Mouse (Mus musculus) large intestine, adult 2 months (tissue): Measurements from ENCODE around the gene Haghl. TPM values are rescaled to one million over a fixed set of nuclear protein-coding genes. Genes with fewer than 3 reads are reported as not detected.

Experiments used
- DNase-seq: peaks from one replicate; pipeline ENCODE4 v3.0.0-alpha.2; 2012; ENCODE audit warnings: low read depth, low spot score
- WGBS: fragments of 180-500 bp; shearing (Covaris S2); methylation state at CpG from one replicate; pipeline ENCODE4 v1.1.7; 2018; 5-methylcytosine and 5-hydroxymethylcytosine counted together
- polyA plus RNA-seq: library from polyadenylated mRNA; depleted of rRNA; stranded (reverse); fragments of >200 nt; gene quantifications from 2 replicates; pipeline ENCODE4 v1.2.3, GENCODE M21; 2012; rRNA removed

The Haghl gene
- 24.0 and 26.6 TPM in 2 replicates for polyA plus RNA-seq

DNA sequence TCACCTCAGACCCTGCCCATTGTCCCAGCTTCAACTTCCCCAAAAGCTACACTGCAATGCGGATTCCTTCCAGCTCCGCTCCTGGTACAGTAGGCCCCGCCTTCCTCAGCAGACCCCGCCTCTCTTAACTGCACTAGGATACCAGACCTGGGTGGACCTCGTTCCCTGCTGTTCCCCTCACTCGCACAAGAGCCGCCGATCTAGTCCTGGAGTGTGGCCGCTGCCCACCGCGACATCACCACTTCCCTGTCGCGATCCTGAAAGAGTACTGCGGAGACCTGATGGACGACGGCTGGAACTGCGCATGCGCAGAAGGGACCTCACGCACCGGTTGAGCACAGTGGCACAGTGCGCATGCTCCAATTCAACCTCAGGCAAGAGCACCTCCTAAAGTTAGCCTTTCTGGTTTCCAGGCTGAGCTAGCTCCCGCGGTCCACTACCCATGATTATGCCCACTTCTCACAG is at the start of gene Haghl:
TSS of gene Haghl (minus strand) at position 393 of the 465 bp plus-strand sequence.
- DNase-seq, result peak; percentile 87
- under 1% methylated on average over 23 of the region's 23 CpGs for whole genome bisulfite sequencing

DNA sequence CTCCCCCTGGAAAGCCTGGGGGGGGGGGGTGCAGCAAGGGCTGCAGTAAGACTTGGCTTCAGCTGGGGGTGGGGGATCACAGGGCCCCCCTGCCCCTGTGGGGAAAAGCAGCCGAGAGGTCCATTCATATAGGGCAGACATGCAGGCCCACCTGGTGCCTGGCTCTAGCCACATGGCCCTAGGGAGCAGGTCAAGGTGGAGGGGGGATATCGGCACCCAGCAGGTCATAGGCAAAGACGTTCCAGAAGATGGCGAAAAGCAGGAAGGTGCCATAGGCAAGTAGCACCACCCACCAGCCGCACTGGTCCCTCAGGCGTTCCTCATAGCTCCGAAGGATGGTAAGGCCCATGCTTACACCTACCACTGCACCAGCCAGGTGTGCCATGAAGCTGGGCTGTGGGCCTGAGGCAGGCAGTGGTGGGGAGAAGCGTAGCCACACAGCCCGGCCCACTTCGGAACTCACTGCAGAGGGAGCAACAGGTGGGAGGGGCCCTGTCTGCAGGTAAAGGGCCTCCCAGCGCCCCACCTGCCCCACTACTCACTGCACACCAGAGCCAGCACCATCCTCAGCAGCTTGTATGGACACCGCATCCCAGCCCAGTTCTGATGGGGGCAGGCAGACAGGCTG is 49.2 kb upstream of the Haghl start:
- WGBS, result 52% methylated on average over 12 of the region's 12 CpGs
- DNase-seq, result no peak

DNA sequence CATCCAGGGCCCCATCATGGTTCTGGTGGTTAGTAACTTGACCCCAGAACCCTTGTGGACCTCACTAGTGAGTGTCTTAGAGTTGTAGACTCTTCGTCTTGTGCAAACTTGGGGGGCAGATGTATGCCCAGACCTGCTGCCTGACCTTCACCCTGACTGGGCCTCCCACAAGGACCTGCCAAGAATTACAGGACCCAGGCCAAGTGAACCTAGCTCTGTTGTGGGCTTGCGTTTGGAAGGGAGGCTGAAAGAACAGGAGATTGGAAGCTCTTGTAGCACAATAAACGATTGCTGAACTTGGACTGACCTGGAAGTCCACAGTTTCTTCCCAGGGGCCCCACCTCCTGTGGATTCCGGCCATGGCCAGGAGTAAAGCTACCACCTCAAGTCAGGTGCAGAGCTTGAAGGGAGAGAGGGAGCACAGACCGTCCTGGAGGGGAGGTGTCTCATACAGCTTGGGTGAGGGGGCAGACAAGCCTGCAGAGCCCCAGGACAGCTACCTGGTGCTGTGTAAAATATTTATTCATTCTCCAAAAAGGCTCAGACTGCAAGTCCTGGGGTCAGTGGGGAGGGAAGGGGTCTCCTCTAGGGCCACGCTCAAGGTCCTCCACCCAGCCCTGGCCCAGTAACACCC is 48.6 kb upstream of the Haghl start:
- 11% methylated on average over 6 of the region's 6 CpGs for WGBS
- no peak for DNase-seq

DNA sequence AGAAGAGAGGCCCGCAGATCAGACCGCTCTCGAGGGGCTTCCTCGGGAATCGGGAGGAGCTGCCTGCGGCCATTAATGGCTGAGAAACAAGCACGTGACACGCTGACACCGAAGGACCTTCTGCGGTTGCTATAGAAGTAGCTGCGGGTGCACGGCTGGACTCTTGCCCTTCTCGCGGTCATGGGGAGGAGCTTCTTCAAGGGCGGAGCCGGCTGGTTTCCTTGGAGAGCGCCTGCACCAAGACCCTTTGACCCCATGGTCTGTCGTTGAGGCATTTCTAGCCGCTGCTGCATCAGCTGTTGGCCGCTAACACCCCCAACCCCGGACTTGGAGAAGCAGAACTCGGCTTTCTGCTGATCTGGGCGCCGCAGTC is 47.8 kb upstream of the Haghl start, which contains the start of gene Stub1:
TSS of gene Stub1 (minus strand) at position 114 of the 373 bp plus-strand sequence.
- under 1% methylated on average over 24 of the region's 24 CpGs for WGBS
- DNase-seq, result peak; percentile 85

DNA sequence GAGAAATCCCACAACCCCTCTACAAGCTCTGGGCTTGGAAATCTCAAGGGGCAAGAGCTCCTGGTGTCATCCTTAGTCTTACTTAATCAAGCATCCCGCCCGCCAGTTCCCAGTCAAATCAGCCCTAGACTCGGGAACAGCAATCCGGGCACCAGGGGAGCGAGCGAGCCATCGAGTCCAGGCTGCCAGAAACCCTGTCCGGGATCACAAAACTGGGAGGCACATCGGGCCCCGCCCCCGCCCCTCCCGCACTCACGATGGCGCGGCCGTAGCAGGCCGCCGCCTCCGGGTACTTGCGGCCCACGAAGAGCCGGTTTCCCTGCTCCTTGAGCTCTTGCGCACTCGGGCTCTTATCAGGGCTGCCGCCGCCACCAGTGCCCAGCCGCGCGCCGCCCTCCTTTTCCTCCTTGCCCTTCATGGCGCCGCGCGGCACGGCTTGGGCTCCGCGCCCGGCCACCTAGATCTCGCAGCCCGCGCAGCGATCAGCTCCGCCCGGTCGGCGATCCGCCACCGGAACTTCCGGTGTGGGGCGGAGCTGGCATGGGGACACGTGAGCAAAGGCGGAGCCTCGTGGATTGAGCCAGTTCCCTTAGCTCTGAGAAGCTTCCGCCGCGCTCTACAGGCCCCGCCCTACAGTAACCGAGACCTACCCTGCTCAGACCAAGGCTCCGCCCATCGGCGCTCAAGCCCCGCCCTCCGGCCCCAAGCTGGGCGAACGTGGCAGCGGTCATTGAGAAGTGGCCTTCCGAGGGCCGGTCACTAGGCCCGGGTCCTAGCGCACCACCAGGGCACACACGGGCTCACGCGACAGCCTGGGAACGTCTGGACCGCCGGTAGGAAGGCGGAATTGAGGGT is 47.2 kb upstream of the Haghl start:
- WGBS, result under 1% methylated on average over 77 of the region's 77 CpGs
- DNase-seq, result peak; percentile 94

DNA sequence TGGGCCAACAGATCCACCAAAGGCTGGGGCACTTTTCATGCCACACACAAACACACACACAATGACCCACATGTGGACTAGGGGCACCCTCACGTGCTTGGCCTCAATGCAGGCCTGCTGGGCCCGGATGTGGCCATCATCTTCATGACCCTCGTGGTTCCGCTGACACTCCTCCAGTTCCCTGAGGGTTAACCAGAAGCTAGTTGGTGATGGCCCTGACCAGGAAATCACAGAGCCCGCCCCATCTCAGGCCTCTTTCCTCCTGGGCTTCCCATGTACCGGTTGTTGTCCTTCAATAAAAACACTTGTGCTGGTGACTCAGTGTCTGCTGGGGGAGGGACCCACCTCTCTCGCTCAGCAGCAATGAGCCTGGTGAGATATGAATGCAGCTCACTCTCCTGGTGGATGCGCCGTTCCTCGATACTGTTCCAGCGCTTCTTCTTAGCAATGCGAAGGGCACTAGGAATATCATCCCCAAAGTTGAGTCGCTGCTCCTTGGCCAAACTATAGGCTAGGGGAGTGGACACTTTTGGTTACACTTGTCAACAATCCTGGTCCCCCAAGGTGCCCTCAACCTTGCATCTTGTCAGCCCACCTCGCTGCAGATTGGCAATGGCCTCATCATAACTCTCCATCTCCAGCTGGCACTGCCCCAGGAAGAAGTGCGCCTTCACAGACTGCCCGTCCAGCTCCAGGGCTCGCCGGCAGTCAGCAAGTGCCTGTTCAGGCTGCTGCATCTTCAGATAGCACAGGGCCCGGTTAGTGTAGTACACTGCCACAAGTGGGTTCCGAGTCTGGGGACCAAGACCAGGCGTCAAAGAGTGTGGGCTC is 46.2 kb upstream of the Haghl start:
- WGBS, result 24% methylated on average over 21 of the region's 21 CpGs
- DNase-seq, result no peak

DNA sequence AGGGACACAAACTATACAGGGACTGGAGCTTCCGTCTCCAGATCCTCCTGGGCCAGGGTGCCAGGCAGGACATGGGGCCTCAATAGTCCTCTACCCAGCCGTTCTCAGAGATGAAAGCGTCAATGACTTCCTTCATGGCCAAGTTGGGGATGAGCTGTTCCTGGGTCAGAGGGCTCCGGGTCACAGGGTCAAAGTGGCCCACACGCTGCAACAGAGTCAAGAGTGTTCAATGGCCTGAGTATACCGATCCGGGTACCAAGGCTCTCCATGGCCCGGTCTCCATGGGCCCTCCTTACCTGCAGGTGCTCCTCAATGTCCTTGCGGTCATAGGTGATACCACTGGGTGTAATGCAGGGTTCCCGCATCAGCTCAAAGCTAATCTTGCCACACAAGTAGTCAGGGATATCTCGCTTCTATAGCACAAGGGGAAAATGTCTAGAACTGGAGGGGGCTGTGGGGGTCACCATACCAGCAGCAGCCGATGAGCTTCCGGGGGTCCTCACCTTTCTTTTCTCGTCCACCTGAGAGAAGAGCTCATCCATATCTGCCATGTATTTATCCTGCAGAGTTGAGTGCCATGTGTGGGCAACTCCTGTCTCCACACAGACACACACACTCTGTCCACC is 45.4 kb upstream of the Haghl start:
- no peak for DNase-seq
- 81% methylated on average over 14 of the region's 14 CpGs for WGBS

DNA sequence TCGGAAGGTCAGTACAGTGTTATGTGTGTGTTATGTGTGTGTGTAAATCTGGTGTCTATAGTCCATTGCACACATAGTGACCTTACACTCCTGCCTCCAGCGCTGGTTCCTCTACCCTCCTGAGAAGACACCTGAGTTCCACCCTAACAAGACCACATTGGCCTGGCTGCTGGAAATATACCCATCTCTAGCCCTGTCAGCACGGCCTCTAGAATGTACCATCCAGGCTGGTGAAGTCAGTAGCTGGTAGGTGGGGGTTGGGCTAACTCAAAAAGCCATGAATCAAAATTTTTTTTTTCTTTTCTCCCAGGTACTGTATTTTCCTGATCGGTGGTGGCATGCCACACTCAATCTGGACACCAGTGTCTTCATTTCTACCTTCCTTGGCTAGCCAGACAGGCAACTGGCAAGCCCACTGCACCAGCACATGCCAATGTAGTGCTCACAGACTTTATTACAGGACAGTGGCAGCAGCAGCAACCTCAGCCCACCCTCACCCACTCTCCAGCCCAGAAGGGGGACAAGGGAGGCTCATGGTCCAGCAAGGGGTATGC is 44.8 kb upstream of the Haghl start:
- no peak for DNase-seq
- WGBS, result 71% methylated on average over 4 of the region's 4 CpGs

DNA sequence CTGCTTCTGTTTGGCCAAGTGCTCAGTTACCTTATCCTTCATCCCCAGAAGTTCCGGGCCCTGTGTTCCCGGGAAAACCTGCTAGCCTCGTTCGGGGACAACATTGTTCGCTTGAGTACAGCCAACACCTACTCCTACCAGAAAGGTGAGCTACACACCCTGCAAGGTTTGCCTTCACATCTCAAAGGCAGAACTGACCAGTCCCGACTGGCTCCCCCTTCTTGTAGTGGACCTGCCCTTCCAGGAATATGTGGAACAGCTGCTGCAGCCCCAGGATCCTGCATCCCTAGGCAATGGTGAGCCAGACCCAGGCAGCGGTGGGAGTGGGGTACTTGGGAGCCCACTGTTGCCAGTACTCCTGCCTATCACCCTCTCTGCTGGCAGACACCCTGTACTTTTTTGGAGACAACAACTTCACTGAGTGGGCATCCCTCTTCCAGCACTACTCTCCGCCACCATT is 44.1 kb upstream of the Haghl start:
- WGBS, result 27% methylated on average over 8 of the region's 8 CpGs
- no peak for DNase-seq

DNA sequence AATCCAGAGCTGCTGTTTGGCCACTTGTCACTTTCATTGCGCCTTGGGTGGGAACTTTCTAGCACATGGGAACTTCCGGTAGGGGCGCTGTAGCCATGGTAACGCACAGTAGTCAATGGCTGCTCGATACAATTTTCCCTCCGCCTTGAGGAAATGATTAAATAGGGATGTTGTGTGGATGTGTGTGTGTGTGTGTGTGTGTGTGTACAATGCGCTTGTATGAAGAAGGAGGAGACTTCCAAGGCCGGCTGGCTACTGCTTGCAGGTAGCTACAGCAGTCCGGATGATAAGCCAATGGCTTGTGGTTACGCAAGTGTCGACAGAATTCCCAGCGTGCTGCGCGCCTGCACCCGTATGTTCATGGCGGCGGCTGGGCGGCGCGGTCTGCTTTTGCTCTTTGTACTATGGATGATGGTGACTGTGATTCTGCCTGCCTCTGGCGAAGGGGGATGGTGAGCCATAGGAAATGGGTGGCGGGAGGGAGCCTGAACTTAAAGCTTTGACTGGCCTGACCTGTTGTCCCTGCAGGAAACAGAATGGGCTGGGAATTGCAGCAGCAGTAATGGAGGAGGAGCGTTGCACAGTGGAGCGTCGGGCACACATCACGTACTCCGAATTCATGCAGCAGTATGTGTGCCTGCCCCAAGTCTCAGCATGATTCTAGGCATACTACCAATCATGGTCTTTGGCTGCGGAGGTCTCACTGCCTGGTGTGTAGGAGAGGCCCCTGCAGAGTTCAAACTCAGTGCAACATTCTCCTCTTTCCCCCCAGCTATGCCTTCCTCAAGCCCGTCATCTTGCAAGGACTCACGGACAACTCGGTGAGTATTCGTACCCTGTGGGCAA is 43.5 kb upstream of the Haghl start, which contains the start of gene Jmjd8:
TSS of gene Jmjd8 (plus strand) at position 156 of the 846 bp plus-strand sequence.
- DNase-seq, result no peak
- WGBS, result under 1% methylated on average over 32 of the region's 32 CpGs

DNA sequence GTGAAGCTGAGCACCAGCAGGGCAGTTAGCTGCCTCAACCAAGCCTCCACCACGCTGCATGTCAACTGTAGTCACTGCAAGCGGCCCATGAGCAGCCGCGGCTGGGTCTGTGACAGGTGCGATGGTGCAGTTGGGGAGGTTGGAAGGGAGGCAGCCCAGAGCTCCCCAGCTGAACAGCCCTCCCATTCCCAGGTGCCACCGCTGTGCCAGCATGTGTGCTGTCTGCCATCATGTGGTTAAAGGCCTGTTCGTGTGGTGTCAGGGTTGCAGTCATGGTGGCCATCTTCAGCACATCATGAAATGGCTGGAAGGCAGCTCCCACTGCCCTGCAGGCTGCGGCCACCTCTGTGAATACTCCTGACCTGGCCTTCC is 42.7 kb upstream of the Haghl start:
- no peak for DNase-seq
- WGBS, result 79% methylated on average over 8 of the region's 8 CpGs

DNA sequence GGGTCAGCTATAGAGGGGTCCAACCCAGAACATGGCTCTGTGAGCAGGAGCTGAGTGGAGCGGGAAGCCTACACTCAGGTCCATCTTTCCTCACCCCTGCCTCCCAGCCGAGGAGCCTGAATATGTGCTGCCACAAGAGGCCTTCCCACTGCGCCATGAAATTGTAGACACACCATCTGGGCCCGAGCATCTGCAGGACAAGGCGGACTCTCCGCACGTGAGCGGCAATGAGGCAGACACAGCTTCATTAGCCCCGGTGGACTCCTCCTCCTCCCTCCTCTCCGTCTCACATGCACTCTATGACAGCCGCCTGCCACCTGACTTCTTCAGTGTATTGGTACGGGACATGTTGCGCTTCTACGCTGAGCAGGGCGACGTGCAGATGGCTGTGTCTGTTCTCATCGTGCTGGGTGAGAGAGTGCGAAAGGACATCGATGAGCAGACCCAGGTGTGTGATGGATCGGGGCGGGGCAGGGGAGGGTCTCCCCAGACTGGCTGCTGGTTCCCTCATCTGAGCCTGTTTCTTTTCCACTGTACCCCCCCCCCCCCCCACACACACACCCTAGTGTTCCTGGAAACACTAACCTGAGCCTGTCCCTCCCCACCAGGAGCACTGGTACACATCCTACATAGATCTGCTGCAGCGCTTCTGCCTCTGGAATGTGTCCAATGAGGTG is 42.2 kb upstream of the Haghl start:
- 92% methylated on average over 22 of the region's 22 CpGs for WGBS
- DNase-seq, result no peak

DNA sequence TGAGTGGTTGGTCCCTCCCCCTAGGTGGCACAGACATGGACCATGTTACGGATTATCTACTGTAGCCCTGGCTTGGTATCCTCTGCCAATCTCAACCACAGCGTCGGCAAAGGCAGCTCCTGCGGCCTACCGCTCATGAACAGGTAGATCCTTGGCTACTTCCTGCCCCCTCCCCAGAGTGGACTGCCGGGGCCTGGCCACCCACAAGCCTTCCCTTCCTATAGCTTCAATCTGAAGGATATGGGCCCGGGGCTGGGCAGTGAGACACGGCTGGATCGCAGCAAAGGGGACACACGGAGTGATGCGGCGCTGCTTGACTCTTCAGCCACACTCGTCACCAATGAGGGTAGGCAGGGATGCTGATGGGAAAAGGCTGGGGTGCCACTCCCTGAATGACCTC is 41.5 kb upstream of the Haghl start:
- no peak for DNase-seq
- 92% methylated on average over 13 of the region's 13 CpGs for WGBS

DNA sequence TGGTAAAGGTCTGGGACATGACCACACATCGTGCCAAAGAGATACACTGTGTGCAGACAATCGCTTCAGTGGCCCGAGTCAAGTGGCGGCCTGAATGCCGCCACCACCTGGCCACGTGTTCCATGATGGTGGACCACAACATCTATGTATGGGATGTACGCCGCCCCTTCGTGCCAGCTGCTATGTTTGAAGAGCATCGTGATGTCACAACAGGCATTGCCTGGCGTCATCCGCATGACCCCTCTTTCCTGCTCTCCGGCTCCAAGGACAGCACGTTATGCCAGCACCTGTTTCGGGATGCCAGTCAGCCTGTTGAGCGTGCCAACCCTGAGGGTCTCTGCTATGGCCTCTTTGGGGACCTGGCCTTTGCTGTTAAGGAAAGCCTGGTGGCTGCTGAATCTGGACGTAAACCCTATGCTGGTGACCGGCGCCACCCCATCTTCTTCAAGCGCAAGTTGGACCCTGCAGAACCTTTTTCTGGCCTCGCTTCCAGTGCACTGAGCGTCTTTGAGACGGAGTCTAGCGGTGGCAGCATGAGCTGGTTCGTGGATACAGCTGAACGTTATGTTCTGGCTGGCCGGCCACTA is 40.6 kb upstream of the Haghl start:
- 94% methylated on average over 27 of the region's 27 CpGs for WGBS
- DNase-seq, result no peak

DNA sequence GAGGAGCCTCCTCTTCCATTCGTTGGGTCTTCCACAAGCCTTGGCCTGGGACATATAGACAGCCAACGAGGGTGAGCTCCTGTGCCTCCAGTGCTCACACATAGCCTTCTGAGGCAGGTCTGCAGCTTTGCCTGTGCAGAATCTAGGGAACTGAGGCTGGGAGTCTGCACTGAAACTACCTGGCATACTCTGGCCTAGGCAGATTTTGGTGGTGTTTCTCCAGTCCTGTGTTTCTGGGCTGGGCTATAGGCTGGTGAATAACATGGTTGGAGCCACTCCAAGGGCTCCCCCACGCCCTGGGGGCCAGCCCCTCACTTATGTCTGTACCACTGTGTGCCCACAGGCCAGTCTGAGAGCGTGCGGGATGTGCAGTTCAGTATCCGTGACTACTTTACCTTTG is 39.8 kb upstream of the Haghl start:
- DNase-seq, result no peak
- 92% methylated on average over 6 of the region's 6 CpGs for WGBS

DNA sequence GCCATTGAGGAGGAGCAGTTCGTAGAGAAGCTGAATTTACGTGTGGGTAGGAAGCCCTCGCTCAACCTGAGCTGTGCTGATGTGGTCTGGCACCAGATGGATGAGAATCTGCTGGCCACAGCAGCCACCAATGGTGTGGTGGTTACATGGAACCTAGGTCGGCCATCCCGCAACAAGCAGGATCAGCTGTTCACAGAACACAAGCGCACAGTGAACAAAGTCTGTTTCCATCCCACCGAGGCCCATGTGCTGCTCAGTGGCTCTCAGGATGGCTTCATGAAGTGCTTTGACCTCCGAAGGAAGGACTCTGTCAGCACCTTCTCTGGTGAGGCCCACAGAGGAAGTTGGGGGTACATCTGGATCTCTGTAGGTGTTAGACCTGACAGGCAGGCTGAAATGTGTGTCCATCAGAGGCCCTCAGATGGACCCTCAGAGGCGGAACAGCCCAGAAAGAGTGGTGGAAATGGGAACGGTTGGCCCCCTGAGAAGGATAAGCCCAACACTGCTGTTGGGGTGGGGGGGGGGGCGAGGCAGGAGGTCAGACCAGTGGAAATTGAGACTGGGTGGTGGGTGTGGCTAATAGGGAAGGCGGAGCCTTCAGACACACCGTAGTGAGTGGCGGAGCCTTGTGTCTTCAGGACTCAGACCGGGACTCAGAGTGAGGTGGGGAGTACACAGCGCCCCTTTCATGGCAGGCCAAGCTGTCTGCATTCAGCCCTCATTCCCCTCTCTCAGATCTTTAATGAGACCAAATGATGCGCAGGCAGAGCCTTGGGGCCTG is 39.1 kb upstream of the Haghl start:
- no peak for DNase-seq
- WGBS, result 71% methylated on average over 17 of the region's 17 CpGs
